Mouse (Mus musculus): Measurements from ENCODE around the gene Gm3264. TPM values are rescaled to one million over a fixed set of nuclear protein-coding genes. Genes with fewer than 3 reads are reported as not detected.
"Not testable (repeated sequence)": the region's sequence is repeated elsewhere in the genome, so short reads cannot be mapped to it uniquely, and the experiment has no call there.

Gm3264 gene
- 0.34 and 0.37 TPM in 2 replicates for polyA plus RNA-seq (2015; fragmentation: Nextera tagmentation; extraction: Ambion mirVana)

DNA sequence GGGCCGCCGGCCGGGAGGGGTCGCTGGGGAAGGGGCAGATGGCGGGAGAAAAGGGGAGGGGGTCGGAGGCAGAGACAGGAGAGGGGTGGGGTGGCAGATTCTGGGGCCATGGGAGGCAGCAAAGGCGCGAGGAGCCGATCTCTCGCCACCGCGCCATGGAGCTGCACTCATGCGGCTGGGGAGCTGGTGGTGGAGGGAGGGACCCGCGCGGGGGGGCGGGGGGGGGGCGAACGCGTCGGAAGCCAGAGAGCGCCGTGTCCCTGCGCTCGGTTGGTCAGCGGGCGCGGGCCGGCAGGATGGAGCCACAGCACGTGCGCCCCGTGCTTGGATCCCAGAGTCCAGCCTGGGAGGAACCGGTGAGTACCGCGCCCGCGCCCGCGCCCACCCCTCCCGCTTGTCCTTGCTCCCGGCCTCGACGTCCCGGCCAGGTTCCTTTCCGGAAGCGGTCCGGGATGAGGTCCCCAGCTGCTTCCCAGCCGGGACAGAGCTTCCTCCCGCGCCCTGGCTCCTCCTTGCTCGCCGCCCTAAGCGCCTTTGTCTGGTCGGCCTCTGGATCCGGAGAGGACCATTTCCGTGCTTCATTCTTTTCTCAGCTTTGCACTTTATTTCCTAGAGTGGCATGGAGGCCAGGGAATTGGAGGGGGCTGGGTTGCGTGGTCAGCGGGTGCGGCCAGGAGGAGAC lies at the start of gene Gm3264:
Gm3264 (plus strand) TSS at position 278 of the 682 bp plus-strand sequence.
- H3K27me3 ChIP-seq (ENCODE audit: control insufficient read depth, insufficient read depth, low read length); H3K4me1 ChIP-seq (ENCODE audit: control insufficient read depth, insufficient read depth, low read length); ATAC-seq (ENCODE audit: insufficient read depth, low FRiP score); H3K27ac ChIP-seq (ENCODE audit: low read length); H3K36me3 ChIP-seq (ENCODE audit: control insufficient read depth, insufficient read depth, low read length); H3K9me3 ChIP-seq (replicated peaks; ENCODE audit: control insufficient read depth, low read length): not testable (repeated sequence)
- Histone ChIP-seq H3K9ac (ENCODE audit: low read length) (peak within 1 kb of the TSS; percentile 39; the same call in 1 of the 2 replicates), H3K4me2 (ENCODE audit: low read depth, low read length) (peak within 1 kb of the TSS; percentile 46), H3K4me3 (replicated peaks; ENCODE audit: low read length) (peak within 1 kb of the TSS; percentile 34)
- 7% methylated on average over 34 of the region's 59 CpGs for WGBS

DNA sequence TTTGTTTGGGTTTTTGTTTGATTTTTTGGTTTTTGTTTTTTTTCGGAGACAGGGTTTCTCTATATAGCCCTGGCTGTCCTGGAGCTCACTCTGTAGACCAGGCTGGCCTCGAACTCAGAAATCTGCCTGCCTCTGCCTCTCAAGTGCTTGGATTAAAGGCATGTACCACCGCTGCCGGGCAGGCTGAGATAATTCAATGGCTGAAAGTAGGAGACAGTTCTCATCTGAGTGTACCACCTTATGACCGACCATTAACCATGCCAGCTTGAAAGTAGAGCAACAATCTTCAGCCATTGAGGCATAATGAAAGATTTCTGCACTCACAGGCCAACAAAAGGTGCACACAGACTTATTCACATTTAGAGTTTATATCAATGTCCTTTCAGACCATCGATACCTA lies 49.0 kb upstream of the Gm3264 start:
- H3K4me1 ChIP-seq (ENCODE audit: control insufficient read depth, insufficient read depth, low read length); H3K9me3 ChIP-seq (replicated peaks; ENCODE audit: control insufficient read depth, low read length); H3K9ac ChIP-seq (ENCODE audit: low read length); H3K27me3 ChIP-seq (ENCODE audit: control insufficient read depth, insufficient read depth, low read length); H3K36me3 ChIP-seq (ENCODE audit: control insufficient read depth, insufficient read depth, low read length); ATAC-seq (ENCODE audit: insufficient read depth, low FRiP score); H3K27ac ChIP-seq (ENCODE audit: low read length); H3K4me2 ChIP-seq (ENCODE audit: low read depth, low read length); H3K4me3 ChIP-seq (replicated peaks; ENCODE audit: low read length): not testable (repeated sequence)
- WGBS, result 80% methylated on average over 6 of the region's 6 CpGs

DNA sequence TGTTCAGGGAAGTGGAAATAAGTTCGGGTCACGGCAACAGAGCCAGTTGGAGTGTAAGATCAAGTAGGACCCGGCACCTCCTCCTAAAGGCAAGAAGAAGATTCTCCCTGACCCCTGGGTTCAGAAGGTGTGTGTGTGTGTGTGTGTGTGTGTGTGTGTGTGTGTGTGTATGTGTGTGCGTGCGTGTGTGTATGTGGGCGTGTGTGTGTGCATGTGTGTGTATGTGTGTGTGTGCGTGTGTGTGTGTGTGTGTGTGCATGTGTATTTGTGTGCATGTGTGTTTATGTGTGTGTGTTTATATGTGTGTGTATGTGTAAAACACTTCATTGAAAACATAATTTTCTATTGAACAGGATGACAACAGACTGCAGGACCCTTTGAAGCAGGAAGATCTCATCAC lies 33.4 kb upstream of the Gm3264 start:
- not testable (repeated sequence) for H3K27me3 ChIP-seq (ENCODE audit: control insufficient read depth, insufficient read depth, low read length); H3K4me3 ChIP-seq (replicated peaks; ENCODE audit: low read length); H3K4me1 ChIP-seq (ENCODE audit: control insufficient read depth, insufficient read depth, low read length); H3K9ac ChIP-seq (ENCODE audit: low read length); H3K4me2 ChIP-seq (ENCODE audit: low read depth, low read length); H3K36me3 ChIP-seq (ENCODE audit: control insufficient read depth, insufficient read depth, low read length); H3K9me3 ChIP-seq (replicated peaks; ENCODE audit: control insufficient read depth, low read length); ATAC-seq (ENCODE audit: insufficient read depth, low FRiP score); H3K27ac ChIP-seq (ENCODE audit: low read length)
- WGBS, result 84% methylated on average over 4 of the region's 7 CpGs

DNA sequence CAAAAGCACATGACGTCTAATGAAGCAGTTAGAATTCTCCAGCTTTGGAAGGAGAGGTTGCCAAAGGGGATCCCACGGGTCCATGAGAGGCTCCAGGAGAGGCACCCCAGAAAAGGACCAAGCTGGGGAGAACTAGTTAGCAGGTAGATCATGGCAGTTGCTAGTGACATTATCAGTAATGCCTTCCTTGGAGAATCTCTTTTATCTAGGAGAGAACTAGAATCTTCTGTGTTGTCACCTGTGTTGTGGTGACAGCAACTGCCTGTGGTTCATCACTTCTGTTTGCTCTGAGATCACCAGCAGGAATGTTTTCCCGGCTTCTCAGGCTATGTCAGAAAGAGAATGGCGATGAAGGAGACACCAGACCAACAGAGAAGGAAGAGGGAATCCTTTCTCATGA lies 17.6 kb upstream of the Gm3264 start, which contains the start of gene Gm3269:
Gm3269 (plus strand) TSS at position 301 of the 400 bp plus-strand sequence.
- H3K9ac ChIP-seq (ENCODE audit: low read length); H3K4me1 ChIP-seq (ENCODE audit: control insufficient read depth, insufficient read depth, low read length); H3K9me3 ChIP-seq (replicated peaks; ENCODE audit: control insufficient read depth, low read length); ATAC-seq (ENCODE audit: insufficient read depth, low FRiP score); H3K4me2 ChIP-seq (ENCODE audit: low read depth, low read length); H3K36me3 ChIP-seq (ENCODE audit: control insufficient read depth, insufficient read depth, low read length); H3K27ac ChIP-seq (ENCODE audit: low read length); H3K27me3 ChIP-seq (ENCODE audit: control insufficient read depth, insufficient read depth, low read length); H3K4me3 ChIP-seq (replicated peaks; ENCODE audit: low read length): not testable (repeated sequence)
- WGBS, result no CpG with 5 or more reads among the region's 4 CpGs

DNA sequence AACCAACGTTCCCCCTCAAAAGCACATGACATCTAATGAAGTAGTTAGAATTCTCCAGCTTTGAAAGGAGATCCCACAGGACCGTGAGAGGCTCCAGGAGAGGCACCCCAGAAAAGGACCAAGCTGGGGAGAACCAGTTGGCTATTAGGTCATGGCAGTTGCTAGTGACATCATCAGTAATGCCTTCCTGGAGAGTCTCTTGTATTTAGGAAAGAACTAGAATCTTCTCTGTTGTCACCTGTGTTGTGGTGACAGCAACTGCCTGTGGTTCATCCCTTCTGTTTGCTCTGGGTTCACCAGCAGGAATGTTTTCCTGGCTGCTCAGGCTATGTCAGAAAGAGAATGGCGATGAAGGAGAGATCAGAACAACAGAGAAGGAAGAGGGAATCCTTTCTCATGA lies 36.7 kb downstream of the Gm3264 start, which contains the start of gene Gm3278:
Gm3278 (plus strand) TSS at position 301 of the 400 bp plus-strand sequence.
- H3K27ac ChIP-seq (ENCODE audit: low read length); H3K36me3 ChIP-seq (ENCODE audit: control insufficient read depth, insufficient read depth, low read length); ATAC-seq (ENCODE audit: insufficient read depth, low FRiP score); H3K9me3 ChIP-seq (replicated peaks; ENCODE audit: control insufficient read depth, low read length); H3K4me1 ChIP-seq (ENCODE audit: control insufficient read depth, insufficient read depth, low read length); H3K9ac ChIP-seq (ENCODE audit: low read length); H3K4me2 ChIP-seq (ENCODE audit: low read depth, low read length); H3K27me3 ChIP-seq (ENCODE audit: control insufficient read depth, insufficient read depth, low read length); H3K4me3 ChIP-seq (replicated peaks; ENCODE audit: low read length): not testable (repeated sequence)
- WGBS, result 100% methylated on average over 1 of the region's 3 CpGs

Other genes with a start within 250 kb of the Gm3264 start
- gene Gm8159, start 223.2 kb upstream of the Gm3264 start, polyA plus RNA-seq (2015; fragmentation: Nextera tagmentation; extraction: Ambion mirVana), result not detected in 2 replicates
- not detected in 2 replicates for gene Gm3239, start 191.4 kb upstream of the Gm3264 start, polyA plus RNA-seq (2015; fragmentation: Nextera tagmentation; extraction: Ambion mirVana)
- not detected in 2 replicates for gene Gm7876, start 146.3 kb upstream of the Gm3264 start, polyA plus RNA-seq (2015; fragmentation: Nextera tagmentation; extraction: Ambion mirVana)
- 0.12 TPM in 1 of 2 replicates, not detected in the other for gene Gm3252, start 128.8 kb upstream of the Gm3264 start, polyA plus RNA-seq (2015; fragmentation: Nextera tagmentation; extraction: Ambion mirVana)
- gene Gm9602, start 79.2 kb upstream of the Gm3264 start, polyA plus RNA-seq (2015; fragmentation: Nextera tagmentation; extraction: Ambion mirVana), result not detected in 2 replicates
- gene Gm3269, start 17.5 kb upstream of the Gm3264 start, polyA plus RNA-seq (2015; fragmentation: Nextera tagmentation; extraction: Ambion mirVana), result not detected in 2 replicates
- not detected in 2 replicates for gene Gm3278, start 36.8 kb downstream of the Gm3264 start, polyA plus RNA-seq (2015; fragmentation: Nextera tagmentation; extraction: Ambion mirVana)
- gene Gm8297, start 128.4 kb downstream of the Gm3264 start, polyA plus RNA-seq (2015; fragmentation: Nextera tagmentation; extraction: Ambion mirVana), result not detected in 2 replicates
- gene Gm3298, start 160.3 kb downstream of the Gm3264 start, polyA plus RNA-seq (2015; fragmentation: Nextera tagmentation; extraction: Ambion mirVana), result 0.56 TPM in 1 of 2 replicates, not detected in the other
- gene 4930555G01Rik, start 195.1 kb downstream of the Gm3264 start, polyA plus RNA-seq (2015; fragmentation: Nextera tagmentation; extraction: Ambion mirVana), result not detected in 2 replicates
- gene Gm8281, start 215.5 kb downstream of the Gm3264 start, polyA plus RNA-seq (2015; fragmentation: Nextera tagmentation; extraction: Ambion mirVana), result 0.79 and 1.1 TPM in 2 replicates